Mouse (Mus musculus) liver, adult 2 months (tissue): ENCODE results near the gene Gm340. TPM values are rescaled to one million over a fixed set of nuclear protein-coding genes. Genes with fewer than 3 reads are reported as not detected.

ENCODE experiments used
- DNase-seq: peaks from one replicate; pipeline ENCODE4 v3.0.0-alpha.2; 2011; ENCODE audit warnings: low read depth, low spot score; ENCODE audit errors: extremely low read depth
- H3K27ac ChIP-seq: fragments of 200-500 bp; replicated peaks from 2 replicates; pipeline ENCODE4 v1.5.1; 2012; ENCODE audit warnings: low read depth, mild to moderate bottlenecking, control low read depth, inconsistent platforms, low read length; ENCODE audit not compliant: insufficient read depth
- H3K27me3 ChIP-seq: fragments of 200-500 bp; 2 replicates; pipeline ENCODE4 v1.6.1; 2012; ENCODE audit warnings: mild to moderate bottlenecking, moderate library complexity, low read length, inconsistent platforms; ENCODE audit not compliant: control insufficient read depth, insufficient read depth
- H3K36me3 ChIP-seq: fragments of 200-500 bp; 2 replicates; pipeline ENCODE4 v1.6.1; 2012; ENCODE audit warnings: low read length, inconsistent platforms; ENCODE audit not compliant: control insufficient read depth, insufficient read depth
- H3K4me1 ChIP-seq: fragments of 200-500 bp; 2 replicates; pipeline ENCODE4 v1.6.1; 2011; ENCODE audit warnings: low read length; ENCODE audit not compliant: control insufficient read depth, insufficient read depth
- H3K4me3 ChIP-seq: fragments of 200-500 bp; 2 replicates; pipeline ENCODE4 v1.5.1; 2011; ENCODE audit warnings: low read depth, mild to moderate bottlenecking, control low read depth, low read length, moderate library complexity; ENCODE audit not compliant: insufficient read depth
- H3K79me2 ChIP-seq: fragments of 200-500 bp; 2 replicates; pipeline ENCODE4 v1.6.1; 2012; ENCODE audit warnings: inconsistent platforms, mild to moderate bottlenecking, low read length, moderate library complexity; ENCODE audit not compliant: control insufficient read depth, insufficient read depth
- H3K9ac ChIP-seq: fragments of 200-500 bp; 2 replicates; pipeline ENCODE4 v1.6.1; 2012; ENCODE audit warnings: low read depth, mild to moderate bottlenecking, control low read depth, inconsistent platforms, low read length
- CTCF ChIP-seq: fragments of 200-500 bp; IDR thresholded peaks from 2 replicates; pipeline ENCODE4 v1.5.1; 2011; ENCODE audit warnings: low read depth, low read length, control low read depth
- POLR2A ChIP-seq: fragments of 200-500 bp; IDR thresholded peaks from 2 replicates; pipeline ENCODE4 v1.6.1; 2011; ENCODE audit warnings: low read length, control low read depth; ENCODE audit not compliant: insufficient read depth; ENCODE audit errors: extremely low read depth
- WGBS: fragments of 180-500 bp; shearing (Covaris S2); methylation state at CpG from one replicate; pipeline ENCODE4 v1.1.7; 2018; 5-methylcytosine and 5-hydroxymethylcytosine counted together
- polyA plus RNA-seq: library from polyadenylated mRNA; depleted of rRNA; stranded (reverse); fragments of >200 nt; gene quantifications from 2 replicates; pipeline ENCODE4 v1.2.3, GENCODE M21; 2012
- total RNA-seq: library from RNA; depleted of rRNA; stranded (reverse); fragments of >200 nt; gene quantifications from 2 replicates; pipeline ENCODE4 v1.2.3, GENCODE M21; 2014

Gm340 gene
- total and polyA plus RNA-seq, 2 experiments = 0.69 to 3.0 TPM

DNA sequence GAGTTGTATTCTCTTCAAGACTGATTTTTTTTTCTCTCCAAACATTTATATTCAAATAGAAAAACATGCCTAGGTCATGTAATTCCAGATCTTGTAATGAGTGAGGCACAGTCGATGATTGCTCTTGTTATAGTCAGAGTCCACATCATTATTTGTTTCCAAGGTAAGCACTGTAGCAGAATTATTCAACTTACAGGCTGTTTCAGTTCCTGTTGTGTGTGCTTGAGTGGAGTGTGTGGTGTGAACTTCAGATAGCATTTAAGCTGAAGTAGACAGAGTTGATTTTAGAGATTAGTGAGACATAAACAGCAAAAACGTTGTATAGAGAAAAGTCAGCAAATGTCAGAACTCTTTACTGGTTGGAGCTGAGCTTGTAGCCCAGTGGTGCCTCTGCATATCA lies 13.4 kb upstream of the Gm340 start:
- no peaks in the 10 kb centered on the region for H3K27me3 ChIP-seq
- no peaks in the 10 kb centered on the region for H3K79me2 ChIP-seq
- no peak overlapping the region for H3K27ac ChIP-seq
- 40% methylated on average over 2 of the region's 2 CpGs for WGBS
- no peak overlapping the region for H3K4me3 ChIP-seq
- H3K36me3 ChIP-seq = no peaks in the 10 kb centered on the region
- no peak for DNase-seq
- H3K9ac ChIP-seq = no peak overlapping the region
- H3K4me1 ChIP-seq = peaks cover 6% of the 10 kb centered on the region
- TF ChIP-seq POLR2A (no peak), CTCF (no peak)

DNA sequence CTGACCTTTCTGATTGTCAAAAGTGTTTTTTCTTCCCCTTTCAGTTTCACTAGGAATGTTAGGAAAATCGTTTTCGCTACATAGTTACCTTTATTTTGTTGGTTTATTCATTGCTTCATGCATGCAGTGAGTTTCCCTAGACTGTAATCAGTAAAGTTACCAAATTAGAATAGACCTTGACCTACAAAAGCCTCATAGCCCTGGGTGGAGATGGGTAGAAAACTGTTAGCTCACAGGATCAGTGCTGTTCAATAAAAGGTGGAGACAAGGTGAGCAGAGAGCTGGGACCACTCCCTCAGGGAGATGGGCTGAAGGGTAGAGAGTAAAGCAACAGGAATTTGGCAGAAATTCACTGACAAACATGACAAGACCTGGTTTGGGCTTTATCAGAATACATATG lies 8.5 kb upstream of the Gm340 start:
- no peak overlapping the region for H3K4me3 ChIP-seq
- 25% methylated on average over 2 of the region's 2 CpGs for WGBS
- H3K27ac ChIP-seq = no peak overlapping the region
- no peaks in the 10 kb centered on the region for H3K79me2 ChIP-seq
- no peak overlapping the region for H3K9ac ChIP-seq
- peaks cover 12% of the 10 kb centered on the region for H3K4me1 ChIP-seq
- DNase-seq = peak; percentile 84
- H3K36me3 ChIP-seq = no peaks in the 10 kb centered on the region
- TF ChIP-seq POLR2A (no peak), CTCF (no peak)
- no peaks in the 10 kb centered on the region for H3K27me3 ChIP-seq

DNA sequence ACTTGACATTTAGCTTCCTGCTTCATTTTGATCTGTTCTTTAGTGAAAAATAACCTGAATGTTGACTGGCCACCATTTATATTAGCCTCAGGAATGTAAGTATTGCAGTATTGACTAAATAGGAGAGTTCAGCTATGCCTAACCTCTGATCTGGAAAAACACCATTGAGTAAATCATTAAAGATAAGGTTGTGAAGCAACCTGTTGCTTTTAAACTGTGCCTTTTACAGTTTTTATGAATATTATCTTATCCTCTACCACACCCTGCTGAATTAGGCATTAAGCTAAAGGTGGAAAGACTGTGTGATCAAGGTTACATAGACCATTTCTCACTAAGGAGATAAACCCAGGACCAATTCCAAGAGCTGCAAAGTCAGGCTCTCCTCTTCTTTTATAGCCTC lies 4.6 kb upstream of the Gm340 start:
- Histone ChIP-seq H3K4me3 (no peak overlapping the region), H3K36me3 (peaks cover 3% of the 10 kb centered on the region), H3K27me3 (no peaks in the 10 kb centered on the region), H3K4me1 (peaks cover 16% of the 10 kb centered on the region), H3K9ac (no peak overlapping the region), H3K27ac (peak overlapping the region; percentile 33; the same call in 1 of the 2 replicates), H3K79me2 (no peaks in the 10 kb centered on the region)
- peak; percentile 84 for DNase-seq
- TF ChIP-seq CTCF = no peak
- TF ChIP-seq POLR2A = no peak

DNA sequence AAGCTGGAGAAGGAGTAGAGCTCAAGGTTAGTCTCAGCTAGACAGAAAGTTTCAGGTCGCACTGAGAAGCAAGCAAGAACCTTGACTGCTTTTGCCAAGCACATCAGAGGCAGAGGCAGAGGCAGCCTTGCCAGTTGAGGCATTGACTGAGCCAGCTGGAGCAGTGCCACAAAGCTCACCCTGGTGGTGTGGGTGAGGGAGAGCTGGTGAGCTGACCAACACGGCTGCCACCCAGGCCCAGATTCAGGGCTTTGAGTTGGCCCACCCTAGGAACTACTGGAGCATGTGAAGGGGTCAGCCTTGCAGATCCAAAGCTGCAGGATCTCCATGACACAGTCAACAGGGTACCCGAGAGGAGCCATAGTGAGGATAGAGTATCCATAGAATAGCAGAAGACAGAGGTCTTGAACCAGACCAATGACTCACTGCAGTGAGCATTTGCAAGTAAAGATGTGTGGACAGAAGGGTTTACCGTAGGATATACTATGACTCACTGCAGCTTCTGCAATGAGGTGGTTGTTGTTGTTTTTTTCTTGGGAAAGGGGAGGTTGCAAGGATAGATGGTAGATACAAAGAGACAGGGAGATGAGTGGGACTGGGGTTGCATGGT lies 2.8 kb upstream of the Gm340 start:
- WGBS = 48% methylated on average over 4 of the region's 4 CpGs
- no peak overlapping the region for H3K4me3 ChIP-seq
- H3K27ac ChIP-seq = no peak overlapping the region
- no peaks in the 10 kb centered on the region for H3K27me3 ChIP-seq
- H3K9ac ChIP-seq = no peak overlapping the region
- H3K36me3 ChIP-seq = peaks cover 6% of the 10 kb centered on the region
- DNase-seq = peak; percentile 80
- TF ChIP-seq CTCF (peak; percentile 45), POLR2A (no peak)
- peaks cover 10% of the 10 kb centered on the region for H3K4me1 ChIP-seq
- no peaks in the 10 kb centered on the region for H3K79me2 ChIP-seq

DNA sequence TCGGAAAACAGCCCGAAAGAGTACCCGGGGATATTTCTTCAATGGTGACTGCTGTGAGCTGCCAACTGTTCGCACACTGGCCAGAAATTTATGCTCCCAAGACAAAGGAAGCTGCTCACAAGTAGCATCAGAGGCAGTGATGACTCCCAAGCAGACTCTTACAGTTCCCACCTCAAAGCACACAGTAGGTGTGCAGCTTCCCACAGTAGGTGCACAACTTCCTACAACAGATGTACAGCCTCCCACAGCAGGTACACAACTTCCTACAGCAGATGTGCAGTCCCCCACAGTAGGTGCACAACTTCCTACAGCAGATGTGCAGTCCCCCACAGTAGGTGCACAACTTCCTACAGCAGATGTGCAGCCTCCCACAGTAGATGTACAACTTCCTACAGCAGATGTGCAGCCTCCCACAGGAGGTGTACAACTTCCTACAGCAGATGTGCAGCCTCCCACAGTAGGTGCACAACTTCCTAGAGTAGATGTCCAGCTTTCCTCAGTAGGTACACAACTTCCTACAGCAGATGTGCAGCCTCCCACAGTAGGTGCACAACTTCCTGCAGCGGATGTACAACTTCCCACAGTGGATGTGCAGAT lies 846 bp downstream of the Gm340 start:
- no peak for DNase-seq
- TF ChIP-seq CTCF (no peak), POLR2A (no peak)
- Histone ChIP-seq H3K27me3 (no peaks in the 10 kb centered on the region), H3K9ac (no peak overlapping the region), H3K36me3 (peaks cover 6% of the 10 kb centered on the region), H3K4me1 (peaks cover 5% of the 10 kb centered on the region), H3K4me3 (no peak overlapping the region), H3K27ac (no peak overlapping the region), H3K79me2 (no peaks in the 10 kb centered on the region)
- WGBS = 97% methylated on average over 5 of the region's 5 CpGs

DNA sequence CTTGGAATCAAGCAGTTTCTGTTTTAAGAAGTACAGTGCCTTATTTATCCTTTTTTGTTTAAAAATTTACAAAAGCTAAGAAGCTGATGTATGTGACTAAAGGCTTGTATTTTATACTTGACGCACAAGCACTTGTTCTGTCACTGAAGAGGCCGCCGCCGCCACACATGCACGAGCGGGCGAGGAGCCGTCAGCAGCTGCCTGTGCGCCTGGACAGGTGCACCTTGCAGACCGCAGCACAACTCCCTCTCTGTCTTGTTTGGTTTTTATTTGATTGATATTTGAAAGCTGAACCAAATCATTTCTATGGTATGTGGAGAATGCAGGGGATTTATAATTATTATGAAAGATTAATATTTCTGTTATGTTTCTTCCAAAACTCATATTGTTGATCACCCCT lies 4.6 kb downstream of the Gm340 start:
- TF ChIP-seq CTCF (no peak), POLR2A (no peak)
- no peak for DNase-seq
- H3K79me2 ChIP-seq = no peaks in the 10 kb centered on the region
- H3K27ac ChIP-seq = no peak overlapping the region
- H3K36me3 ChIP-seq = peaks cover 6% of the 10 kb centered on the region
- H3K27me3 ChIP-seq = no peaks in the 10 kb centered on the region
- H3K4me3 ChIP-seq = no peak overlapping the region
- no peak overlapping the region for H3K9ac ChIP-seq
- WGBS = 99% methylated on average over 10 of the region's 10 CpGs
- no peaks in the 10 kb centered on the region for H3K4me1 ChIP-seq
